Mouse (Mus musculus) CD4-positive, CD25-positive, alpha-beta regulatory T cell, adult 2 months (primary cell): ENCODE measurements around the gene Hnrnpk.
A peak's percentile ranks its signal among the peaks of the same experiment; 100 is the strongest.
"Not testable (repeated sequence)": the region's sequence is repeated elsewhere in the genome, so short reads cannot be mapped to it uniquely, and the experiment has no call there.

Experiments used
- DNase-seq: peaks from one replicate; pipeline ENCODE4 v3.0.0-alpha.2; 2012; ENCODE audit warnings: low read depth, low spot score

Gene Hnrnpk

DNA sequence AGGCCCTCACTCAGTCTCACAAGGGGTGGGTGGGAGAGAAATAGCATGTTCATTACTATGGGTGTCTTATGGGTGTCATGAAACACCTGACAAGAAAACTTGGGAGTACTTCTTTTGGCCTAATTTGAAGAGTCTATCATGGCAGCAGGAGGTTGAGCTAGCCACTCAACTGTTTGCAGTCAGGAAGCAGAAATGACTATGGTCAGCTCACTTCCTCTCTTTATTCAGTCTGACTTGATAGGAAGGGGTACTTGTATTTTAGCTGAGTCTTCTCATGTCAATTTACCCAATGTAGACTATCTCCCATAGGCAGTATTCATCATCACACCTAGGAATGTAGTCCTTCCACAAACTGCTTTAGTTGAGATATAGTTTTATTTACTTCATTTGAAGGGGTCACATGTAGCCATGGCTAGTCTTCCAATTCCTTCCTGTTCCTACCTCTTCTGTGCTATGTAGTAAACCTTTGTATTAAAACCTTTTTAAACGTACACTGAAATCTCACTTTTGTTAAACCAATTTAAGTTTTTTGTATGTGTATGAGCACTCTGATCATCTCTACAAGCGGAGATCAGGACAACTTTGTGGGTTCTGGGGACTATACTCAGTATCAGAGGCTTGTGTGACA, 13.7 kb downstream of the Hnrnpk start:
- no peak for DNase-seq

DNA sequence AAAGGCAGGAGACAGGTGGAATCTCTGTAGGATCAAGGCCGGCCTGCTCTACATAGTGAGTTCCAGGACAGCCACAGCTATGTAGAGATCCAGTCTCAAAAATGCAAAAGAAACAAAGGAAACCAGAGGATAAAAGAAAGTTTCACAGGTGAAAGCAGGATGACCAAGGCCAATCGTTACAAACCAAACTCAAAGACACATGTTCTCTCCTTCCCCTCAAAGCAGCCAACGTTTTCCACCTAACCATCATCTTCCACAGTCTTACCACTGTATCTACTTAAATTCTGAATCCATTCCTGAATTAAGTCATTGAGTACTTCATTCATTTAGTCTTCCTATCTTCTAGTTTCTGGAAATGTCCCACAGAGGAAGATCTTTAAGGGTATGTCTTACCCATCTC, 14.8 kb downstream of the Hnrnpk start:
- DNase-seq = no peak

DNA sequence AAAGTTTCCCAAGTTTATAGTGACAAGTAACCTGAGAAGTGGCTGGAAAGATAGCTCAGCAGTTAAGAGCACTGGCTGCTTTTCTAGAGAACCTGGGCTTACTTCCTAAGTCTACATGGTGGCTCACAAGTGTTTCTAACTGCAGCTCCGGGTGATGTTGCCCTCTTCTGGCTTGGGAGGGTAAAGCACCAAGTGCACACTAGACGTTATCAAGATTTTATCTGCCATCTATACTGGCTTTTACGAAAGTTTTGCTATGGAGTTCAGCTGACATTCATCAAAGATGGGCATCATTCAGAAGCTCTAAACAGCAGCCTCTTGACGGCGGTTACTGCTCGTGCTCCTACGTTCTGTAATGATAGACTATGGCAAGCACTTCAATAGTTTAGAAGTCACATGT, 15.2 kb downstream of the Hnrnpk start:
- DNase-seq = peak; percentile 91

DNA sequence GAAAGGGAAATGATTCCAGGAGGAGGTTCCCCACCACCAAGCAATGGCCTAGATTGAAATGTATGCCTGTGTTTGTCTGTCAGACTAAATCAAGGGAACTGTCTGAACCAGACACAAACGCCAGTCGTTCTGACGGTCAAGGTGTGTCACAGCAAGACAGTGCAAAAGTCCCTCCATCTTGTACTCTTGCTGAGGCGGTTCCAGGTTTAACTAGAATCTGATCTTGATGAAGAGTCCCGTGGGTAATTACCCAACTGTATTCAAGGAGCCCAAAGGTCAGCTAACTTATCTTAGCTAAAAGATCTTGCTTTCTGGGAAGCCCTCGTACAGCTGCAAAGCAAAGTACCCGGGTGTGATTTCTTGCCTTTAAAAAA, 17.6 kb downstream of the Hnrnpk start:
- no peak for DNase-seq

DNA sequence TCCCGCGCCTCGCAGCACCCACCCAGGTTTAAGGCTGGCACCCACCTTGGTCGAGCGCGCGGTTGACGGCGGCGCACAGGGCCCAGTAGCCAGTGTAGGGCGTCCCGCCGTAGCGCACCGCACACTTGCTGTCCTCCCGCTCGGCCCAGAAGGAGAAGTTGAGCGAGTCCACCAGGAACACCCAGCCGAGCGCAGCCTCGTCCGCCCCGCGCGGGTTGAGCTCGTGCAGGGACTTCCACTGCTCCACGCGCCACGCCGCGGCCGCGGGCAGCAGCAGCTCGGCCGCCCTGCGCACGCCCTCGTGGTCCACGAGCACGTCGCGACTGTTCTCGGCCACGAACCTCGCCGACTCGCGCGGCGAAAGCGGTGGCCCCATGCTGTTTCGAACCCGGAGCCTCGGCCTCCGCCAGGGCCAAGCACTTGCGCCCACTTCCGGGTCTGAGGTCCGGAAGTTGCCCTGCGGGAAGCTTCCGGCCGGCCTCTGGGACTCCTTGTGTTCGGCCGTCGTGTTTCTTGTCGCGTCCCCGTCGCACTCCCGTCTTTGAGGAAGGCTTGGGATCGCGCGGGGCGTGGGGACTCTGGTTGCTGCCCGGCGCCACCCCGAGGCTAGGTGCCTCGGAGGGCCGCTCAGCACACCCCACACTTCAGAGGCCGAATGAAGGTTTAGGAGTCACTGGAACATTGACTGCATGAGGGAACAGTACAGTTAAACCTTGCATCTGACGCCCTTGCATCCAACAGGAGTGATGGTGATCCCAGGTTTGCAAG, 18.2 kb downstream of the Hnrnpk start, which contains the start of gene 2210016F16Rik:
Gene 2210016F16Rik (minus strand): TSS at position 447 of the 768 bp plus-strand sequence.
- DNase-seq = peak; percentile 70

DNA sequence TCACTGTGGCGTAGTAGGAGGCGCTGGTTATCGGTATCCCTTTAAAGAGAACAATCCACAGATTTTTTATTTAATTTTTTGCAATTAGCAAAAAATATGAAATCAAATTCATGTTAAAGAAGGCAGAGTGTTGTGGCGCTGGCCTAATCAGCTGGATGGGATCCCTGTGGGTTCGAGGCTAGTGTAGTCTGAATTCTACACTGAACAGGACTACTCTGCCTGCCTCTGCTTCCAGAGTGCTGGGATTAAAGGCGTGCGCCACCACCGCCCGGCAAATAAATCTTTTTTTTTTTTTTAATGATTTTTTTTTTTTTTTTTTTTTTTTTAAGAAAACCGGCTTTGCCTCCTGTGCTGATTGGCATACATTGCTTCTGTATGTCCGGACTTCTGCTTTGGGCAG, 18.8 kb downstream of the Hnrnpk start:
- DNase-seq = no peak

DNA sequence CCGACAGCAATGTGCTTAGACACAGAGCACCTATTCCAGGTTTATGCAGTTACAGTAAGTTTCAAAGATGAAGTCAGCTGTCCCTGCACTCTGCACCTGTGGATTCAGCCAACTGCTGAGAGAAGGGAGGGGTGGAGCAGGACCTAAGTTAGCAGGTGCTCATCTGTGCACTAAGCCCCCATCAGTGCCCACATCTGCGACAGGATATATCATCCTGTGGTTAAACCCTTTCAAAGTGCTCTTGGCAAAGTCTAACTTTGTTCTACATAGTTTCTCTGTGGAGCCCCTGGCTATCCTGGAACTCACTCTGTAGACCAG, 30.0 kb downstream of the Hnrnpk start:
- no peak for DNase-seq

DNA sequence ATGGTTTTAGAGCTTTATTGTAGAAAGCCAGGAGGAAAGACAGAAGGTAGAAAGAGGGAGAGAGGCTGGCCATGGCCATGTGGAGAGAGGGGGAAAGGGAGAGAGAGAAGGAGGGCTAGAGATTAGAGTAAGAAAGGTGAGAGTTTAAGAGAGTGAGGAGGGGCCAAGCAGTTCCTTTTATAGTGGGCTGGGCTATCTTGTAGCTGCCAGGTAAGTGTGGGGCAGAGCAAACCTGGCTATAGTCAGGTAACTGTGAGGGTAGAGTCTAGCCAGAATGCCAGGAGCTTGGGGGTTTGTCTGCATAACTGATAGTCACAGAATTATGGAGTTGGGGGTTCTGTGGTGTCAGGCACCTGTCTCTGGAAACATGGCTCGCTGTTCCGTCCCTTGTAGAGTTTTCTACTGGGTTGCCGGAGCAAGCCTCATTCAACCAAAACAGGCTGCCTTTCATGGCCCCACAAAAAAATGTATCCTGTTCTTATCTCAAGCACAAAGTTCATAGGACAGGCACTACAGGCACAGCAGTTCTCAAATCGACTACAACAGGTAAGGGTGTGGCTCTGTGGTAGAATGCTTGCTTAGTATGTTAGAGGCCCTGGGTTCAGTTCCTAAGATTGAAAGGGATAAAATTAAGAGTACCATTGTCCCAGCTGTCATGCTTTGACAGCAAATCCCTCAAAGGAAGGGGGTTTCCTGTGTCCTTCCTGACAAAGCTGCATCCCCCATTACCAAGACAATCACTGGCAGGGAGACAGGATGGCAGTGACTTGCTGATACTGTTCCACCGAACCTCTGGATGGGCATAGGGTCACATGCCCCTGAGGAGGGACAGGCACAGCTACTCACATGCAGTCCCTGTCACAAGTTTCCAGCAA, 30.6 kb downstream of the Hnrnpk start:
- no peak for DNase-seq

DNA sequence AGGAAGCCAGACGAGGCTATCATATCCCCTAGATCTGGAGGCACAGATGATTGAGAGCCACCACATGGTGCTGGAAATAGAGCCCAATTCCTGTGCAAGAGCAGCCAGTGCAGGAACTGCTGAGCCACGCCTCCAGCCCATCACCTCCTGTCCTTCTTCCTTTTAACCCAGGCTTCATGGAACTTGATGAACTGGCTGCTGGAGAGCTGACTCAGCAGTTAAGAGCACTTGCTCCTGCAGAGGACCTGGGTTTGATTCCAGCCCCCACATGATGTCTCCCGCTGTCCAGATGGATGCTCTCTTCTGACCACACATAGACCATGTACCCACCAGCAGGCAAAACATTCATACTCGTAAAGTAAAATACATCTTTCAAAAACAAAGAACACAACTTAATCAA, 34.3 kb downstream of the Hnrnpk start:
- DNase-seq = no peak

DNA sequence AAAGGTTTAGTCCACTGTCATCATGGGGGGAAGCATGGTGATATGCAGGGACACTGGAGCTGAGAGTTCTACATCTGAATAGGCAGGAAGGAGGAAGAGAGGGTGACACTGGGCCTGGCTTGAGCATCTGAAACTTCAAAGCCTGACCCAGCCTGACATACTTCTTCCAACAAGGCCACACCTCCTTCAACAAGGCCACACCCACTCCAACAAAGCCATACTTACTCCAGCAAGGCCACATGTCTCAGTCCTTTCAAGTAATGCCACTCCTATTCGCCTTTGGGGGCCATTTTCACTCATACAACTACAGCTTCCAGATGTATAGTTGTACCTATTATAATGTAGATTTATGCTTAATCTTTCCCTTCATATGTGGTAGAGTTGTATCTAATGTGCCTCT, 35.5 kb downstream of the Hnrnpk start:
- no peak for DNase-seq

DNA sequence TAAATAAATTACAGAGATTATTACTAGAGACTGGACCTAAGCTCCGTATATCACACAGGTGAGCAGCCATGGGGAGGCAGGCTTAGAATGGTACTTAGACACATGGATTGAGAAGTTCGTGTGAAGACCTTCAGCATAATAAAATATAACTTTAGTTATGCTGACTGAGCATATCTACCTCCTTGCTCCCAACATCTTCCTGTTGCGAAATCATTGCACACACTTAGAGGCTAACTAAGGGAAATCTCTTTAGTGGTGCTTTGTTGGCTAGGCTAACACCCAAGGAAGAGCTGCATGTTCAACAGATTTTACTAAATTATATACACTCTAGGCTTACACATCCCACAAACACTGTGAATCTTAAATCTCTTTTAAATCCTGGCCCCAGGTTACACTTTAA, 36.8 kb downstream of the Hnrnpk start:
- DNase-seq = no peak

DNA sequence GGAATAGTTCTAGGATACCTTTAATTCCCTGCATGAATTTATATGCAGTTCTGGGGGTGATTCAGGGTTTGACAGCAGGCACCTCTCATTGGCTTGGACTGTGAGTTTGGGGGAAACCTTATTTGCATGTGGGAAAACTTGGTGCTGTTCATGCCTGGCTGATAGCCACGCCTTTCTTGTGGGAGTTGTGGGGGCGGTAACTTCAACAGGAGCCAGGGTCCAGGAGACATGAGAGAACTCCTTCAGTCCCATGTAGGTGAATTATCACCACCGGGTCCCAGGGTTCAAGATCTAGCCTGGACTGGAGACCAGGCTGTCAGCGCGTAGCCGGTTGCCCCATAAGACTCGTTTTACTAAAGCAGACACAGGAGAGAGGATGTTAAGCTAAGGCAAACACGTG, 38.0 kb downstream of the Hnrnpk start:
- DNase-seq = not testable (repeated sequence)

DNA sequence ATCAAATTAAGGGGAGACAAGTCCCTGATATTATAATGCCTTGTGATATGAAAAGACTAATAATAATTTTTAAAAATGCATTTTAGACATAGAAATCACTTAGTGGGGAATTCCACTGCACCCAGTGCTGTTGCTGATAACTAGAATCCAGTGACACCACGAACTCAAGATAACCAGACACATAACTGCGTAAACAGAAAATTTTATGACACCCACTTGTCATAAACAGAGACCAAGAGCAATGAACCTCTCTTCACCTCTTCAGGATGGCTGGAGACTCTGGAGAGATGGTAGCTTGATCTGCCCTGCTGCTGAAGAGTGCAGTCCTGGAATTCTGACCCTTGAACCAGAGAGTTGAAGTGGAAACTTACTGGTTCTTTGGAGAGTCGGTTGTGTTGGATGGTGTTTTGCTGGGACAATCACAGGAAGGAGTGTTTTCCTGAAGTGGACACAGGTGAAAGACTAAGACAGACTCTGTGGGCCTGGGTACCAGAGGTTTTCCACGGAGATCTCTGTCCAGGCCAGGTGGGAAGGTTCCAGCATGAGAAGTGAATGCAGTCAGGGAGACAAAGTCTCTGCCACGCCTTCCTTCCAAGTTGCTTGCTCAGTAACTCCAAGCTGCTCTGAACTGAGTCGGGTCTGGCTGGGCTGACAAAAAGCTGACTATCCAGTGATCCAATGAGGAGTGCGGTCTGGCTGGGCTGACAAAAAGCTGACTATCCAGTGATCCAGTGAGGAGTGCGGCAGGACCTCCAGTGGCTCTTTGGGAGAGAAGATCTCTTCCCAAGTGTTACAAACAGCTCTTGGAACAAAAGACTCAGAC, 38.6 kb downstream of the Hnrnpk start:
- no peak for DNase-seq

DNA sequence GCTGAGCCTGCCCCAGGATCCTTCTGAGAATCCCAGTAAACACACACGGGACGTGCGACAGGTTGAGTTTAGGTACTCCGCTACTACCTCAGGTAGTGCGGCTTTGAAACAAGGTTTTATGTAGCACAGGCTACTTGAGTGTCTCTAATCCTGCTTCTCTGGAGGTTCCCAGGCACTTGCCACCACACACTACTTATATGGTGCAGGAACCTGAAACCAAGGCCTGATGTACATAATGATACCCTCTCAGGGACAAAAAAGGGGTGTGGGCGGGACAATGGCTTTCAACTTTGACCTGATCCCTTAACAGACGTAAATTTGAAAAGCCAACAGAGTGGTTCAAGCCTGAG, 43.9 kb downstream of the Hnrnpk start:
- no peak for DNase-seq

DNA sequence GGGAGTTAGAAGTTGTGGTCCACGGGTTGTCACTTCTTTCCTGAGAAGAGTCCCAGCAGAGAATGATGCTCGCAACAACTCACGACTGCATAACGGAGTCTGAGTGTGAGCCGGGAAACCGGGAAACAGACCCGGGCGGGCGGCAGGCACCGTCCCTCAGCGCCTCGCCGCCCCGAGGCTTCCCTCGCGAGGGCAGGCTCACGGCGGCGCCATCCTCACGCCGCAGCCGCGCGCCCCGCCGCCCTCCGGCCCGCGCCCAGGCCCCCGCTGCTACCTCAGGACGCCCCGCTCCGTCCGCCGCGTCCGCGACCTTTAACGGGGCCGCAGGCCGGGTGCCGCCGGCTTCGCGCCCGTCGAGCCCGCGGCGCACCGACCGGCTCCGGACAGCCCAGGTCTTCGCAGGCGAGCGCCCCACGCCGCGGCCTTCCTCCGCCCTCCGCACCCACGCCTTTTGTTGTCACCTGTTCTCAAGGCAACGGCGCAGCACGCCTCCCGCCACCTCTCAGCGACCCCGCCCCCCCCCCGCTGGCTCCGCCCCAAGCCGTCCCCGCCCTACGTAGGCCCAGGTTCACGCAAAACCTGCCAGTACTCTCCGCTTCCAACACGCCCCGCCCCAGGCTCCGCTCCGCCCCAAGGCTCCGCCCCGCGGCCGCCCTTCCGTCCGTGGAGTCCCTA, 44.4 kb downstream of the Hnrnpk start, which contains the start of gene Kif27:
Gene Kif27 (minus strand): TSS at position 494 of the 675 bp plus-strand sequence.
- peak; percentile 97 for DNase-seq

DNA sequence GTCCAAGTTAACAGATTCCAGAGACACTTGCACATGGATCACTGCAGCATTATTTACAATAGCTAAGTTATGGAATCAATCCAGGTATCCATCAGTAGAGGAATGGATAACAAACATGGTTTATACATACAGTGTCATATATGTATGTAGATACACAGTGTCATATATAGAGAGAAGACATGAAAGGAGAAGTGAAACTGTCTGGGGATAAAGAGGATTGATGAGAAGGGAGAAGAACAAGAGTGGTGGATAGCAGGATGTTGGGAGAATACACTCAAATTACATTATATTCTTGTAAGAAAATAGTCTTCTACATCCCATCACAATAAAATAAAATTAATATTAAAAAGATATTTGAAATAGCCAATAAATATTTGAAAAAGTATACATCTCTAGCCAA, 50.1 kb downstream of the Hnrnpk start:
- DNase-seq = no peak

DNA sequence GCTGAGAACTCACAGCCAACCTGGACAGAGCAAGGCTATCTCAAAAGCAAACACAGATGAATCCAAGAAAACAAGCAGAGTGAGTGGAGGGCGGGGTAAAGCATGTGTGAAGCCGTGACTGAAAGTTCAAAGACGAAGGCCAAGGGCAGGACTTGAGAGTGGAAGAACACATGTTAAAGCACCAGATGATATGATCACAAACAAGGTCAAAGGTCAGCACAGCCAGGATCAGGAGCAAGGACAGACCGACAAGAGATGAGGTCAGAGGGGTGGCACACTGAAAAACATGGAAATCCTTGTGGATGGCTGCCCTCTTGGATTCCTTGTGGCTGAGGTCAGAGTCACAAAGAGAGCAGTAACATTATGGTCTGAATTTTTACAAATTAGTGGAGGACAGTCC, 52.5 kb downstream of the Hnrnpk start:
- no peak for DNase-seq

DNA sequence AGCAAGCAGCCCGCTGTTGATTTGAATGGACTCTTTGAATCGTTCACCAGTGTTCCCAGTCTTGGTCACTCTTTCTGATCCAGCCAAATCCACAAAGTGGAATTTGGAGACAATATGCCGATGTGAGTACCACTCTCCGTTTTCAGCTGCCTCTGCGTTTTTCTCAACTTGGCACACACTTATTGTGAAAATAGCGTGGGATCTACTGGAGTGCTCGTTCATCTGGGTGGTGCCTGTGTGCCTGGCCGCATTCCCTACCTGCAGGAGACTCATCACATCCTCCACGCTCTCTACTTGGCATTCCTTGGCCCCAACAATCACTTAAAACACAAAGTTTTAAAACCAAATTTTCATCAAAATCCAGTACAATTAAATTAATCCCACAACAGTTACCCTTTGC, 58.6 kb downstream of the Hnrnpk start:
- DNase-seq = no peak
